Mouse (Mus musculus) inflammation-experienced regulatory T-cells (primary cell): Measurements from ENCODE around the gene Nlrp1a. TPM values are rescaled to one million over a fixed set of nuclear protein-coding genes. Genes with fewer than 3 reads are reported as not detected.

Experiments used
- polyA plus RNA-seq, 2 experiments: library from polyadenylated mRNA; unstranded; fragments of 100-300 nt; shearing (Covaris generic); gene quantifications; one replicate each; pipeline ENCODE4 v1.2.1; 2017

Gene Nlrp1a
- polyA plus RNA-seq = under 1 TPM in 1 of 2 experiments, not detected in 1; 0.70 TPM

DNA sequence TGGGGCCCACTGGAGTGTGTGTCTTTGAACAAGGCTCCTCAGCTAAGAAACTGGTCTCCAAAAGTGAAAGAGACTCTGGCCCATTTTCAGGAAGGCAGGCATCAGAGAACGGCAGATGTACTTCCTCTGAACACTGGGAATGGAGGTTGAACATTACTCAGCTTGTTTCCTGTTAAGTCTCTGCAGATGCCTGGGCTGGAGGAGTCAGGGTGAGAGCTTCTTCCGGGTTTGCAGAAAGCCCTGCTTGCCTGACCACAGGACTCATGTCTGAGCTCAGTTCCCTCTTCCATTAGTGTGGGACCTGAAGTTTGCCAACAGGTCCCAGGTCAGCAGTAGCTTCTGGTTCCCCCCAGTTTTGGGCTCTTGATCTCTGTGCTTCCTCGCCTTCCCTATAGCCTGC, at the start of gene Nlrp1a:
Gene Nlrp1a (minus strand): TSS at position 44 of the 400 bp plus-strand sequence.

Other genes with a start within 250 kb of the Nlrp1a start
- gene Nup88, start 174.7 kb downstream of the Nlrp1a start, polyA plus RNA-seq = 100 to 1,000 TPM in 1 of 2 experiments, 10 to 100 TPM in 1; 88.8 to 112 TPM
- gene Rpain, start 174.5 kb downstream of the Nlrp1a start, polyA plus RNA-seq = 10 to 100 TPM; 73.2 to 79.7 TPM
- 100 to 1,000 TPM; 103 to 126 TPM for gene C1qbp, start 161.7 kb downstream of the Nlrp1a start, polyA plus RNA-seq
- 10 to 100 TPM; 18.9 to 29.7 TPM for gene Dhx33, start 140.3 kb downstream of the Nlrp1a start, polyA plus RNA-seq
- gene Mis12, start 125.1 kb downstream of the Nlrp1a start, polyA plus RNA-seq = 10 to 100 TPM; 33.2 to 53.7 TPM
- 10 to 100 TPM; 73.5 to 96.0 TPM for gene Derl2, start 124.9 kb downstream of the Nlrp1a start, polyA plus RNA-seq
- gene 6330403K07Rik, start 111.2 kb downstream of the Nlrp1a start, polyA plus RNA-seq = 10 to 100 TPM in 1 of 2 experiments, 1 to 10 TPM in 1; 7.5 to 26.8 TPM
- gene Nlrp1b, start 86.0 kb upstream of the Nlrp1a start, polyA plus RNA-seq = 1 to 10 TPM; 2.9 to 4.7 TPM